Mouse (Mus musculus) liver, embryonic 11.5 days (tissue): Measurements from ENCODE around the gene Zbed5. TPM values are rescaled to one million over a fixed set of nuclear protein-coding genes. Genes with fewer than 3 reads are reported as not detected.
"Not testable (repeated sequence)": the region's sequence is repeated elsewhere in the genome, so short reads cannot be mapped to it uniquely, and the experiment has no call there.

Source experiments
- ATAC-seq: fragments of 200-750 bp; cut with Nextera tagmentation; replicated peaks from 2 replicates; pipeline ENCODE4 v1.8.0; 2017; ENCODE audit warnings: moderate number of reproducible peaks, mild to moderate bottlenecking, moderate TSS enrichment, moderate library complexity; ENCODE audit not compliant: low FRiP score
- DNase-seq: peaks from one replicate; pipeline ENCODE4 v3.0.0-alpha.2; 2017; ENCODE audit warnings: low spot score
- H3K27ac ChIP-seq: fragments of 300-500 bp; sonication (generic); 2 replicates; pipeline ENCODE4 v1.5.1; 2014; ENCODE audit warnings: mild to moderate bottlenecking, low read depth, low read length, control low read depth
- H3K27me3 ChIP-seq: fragments of 300-500 bp; sonication (generic); replicated peaks from 2 replicates; pipeline ENCODE4 v1.6.1; 2014; ENCODE audit warnings: low read length, mixed read lengths; ENCODE audit not compliant: control insufficient read depth, insufficient read depth
- H3K36me3 ChIP-seq: fragments of 300-500 bp; sonication (generic); 2 replicates; pipeline ENCODE4 v1.6.1; 2014; ENCODE audit warnings: mild to moderate bottlenecking, low read length, moderate library complexity, mixed read lengths; ENCODE audit not compliant: control insufficient read depth, insufficient read depth
- H3K4me1 ChIP-seq: fragments of 300-500 bp; sonication (generic); replicated peaks from 2 replicates; pipeline ENCODE4 v1.6.1; 2014; ENCODE audit warnings: low read length, mixed read lengths; ENCODE audit not compliant: control insufficient read depth, insufficient read depth
- H3K4me2 ChIP-seq: fragments of 300-500 bp; sonication (generic); 2 replicates; pipeline ENCODE4 v1.6.1; 2014; ENCODE audit warnings: mild to moderate bottlenecking, control low read depth, moderate library complexity
- H3K4me3 ChIP-seq: fragments of 300-500 bp; sonication (generic); 2 replicates; pipeline ENCODE4 v1.5.1; 2014; ENCODE audit warnings: low read depth, low read length, control low read depth
- H3K9ac ChIP-seq: fragments of 300-500 bp; sonication (generic); 2 replicates; pipeline ENCODE4 v1.6.1; 2014; ENCODE audit warnings: low read depth, low read length, control low read depth
- H3K9me3 ChIP-seq: fragments of 300-500 bp; sonication (generic); 2 replicates; pipeline ENCODE4 v1.6.1; 2016; ENCODE audit warnings: low read length, inconsistent platforms, mixed read lengths; ENCODE audit not compliant: control insufficient read depth
- WGBS: fragments of 180-500 bp; shearing (Covaris S2); extraction: QIAGEN DNeasy Blood & Tissue Kit; methylation state at CpG from one replicate; pipeline ENCODE4 v1.1.7; 2014; 5-methylcytosine and 5-hydroxymethylcytosine counted together
- polyA plus RNA-seq: library from polyadenylated mRNA; unstranded; fragments of >200 nt; fragmentation: Nextera tagmentation; extraction: Ambion mirVana; gene quantifications from 2 replicates; pipeline ENCODE4 v1.2.1, GENCODE M21; 2014

The Zbed5 gene
- polyA plus RNA-seq, 1 experiment from 2014 or later = 3.8 TPM

- ATAC-seq (no peak), DNase-seq (no peak)
- Histone ChIP-seq H3K36me3 (no peaks in the 10 kb centered on the region), H3K27me3 (no peaks in the 10 kb centered on the region), H3K9ac (no peak overlapping the region), H3K4me3 (no peak overlapping the region), H3K9me3 (no peaks in the 10 kb centered on the region), H3K4me2 (no peak overlapping the region), H3K4me1 (no peaks in the 10 kb centered on the region), H3K27ac (no peak overlapping the region)
- WGBS = 61% methylated on average over 4 of the region's 4 CpGs
These were observed 41.4 kb downstream of the Zbed5 start for GRCm38 (mm10) chr5:129936941-129937340.

GRCm38 (mm10) chr5:129940281-129940680 lies 44.8 kb downstream of the Zbed5 start:
- no peak for DNase-seq
- Histone ChIP-seq H3K4me1 (peaks cover 6% of the 10 kb centered on the region), H3K36me3 (0 out of 2 replicates have a peak, but pooled peaks cover under 1% of the 10 kb centered on the region), H3K27me3 (no peaks in the 10 kb centered on the region), H3K4me2 (peak overlapping the region; percentile 66), H3K9ac (no peak overlapping the region), H3K4me3 (no peak overlapping the region), H3K9me3 (no peaks in the 10 kb centered on the region), H3K27ac (no peak overlapping the region)
- ATAC-seq = no peak
- WGBS = 55% methylated on average over 2 of the region's 2 CpGs

GRCm38 (mm10) chr5:129940736-129941494 lies 45.4 kb downstream of the Zbed5 start:
- Histone ChIP-seq H3K27ac (peak overlapping the region; percentile 37; the same call in 1 of the 2 replicates), H3K4me3 (peak overlapping the region; percentile 94), H3K4me1 (peaks cover 6% of the 10 kb centered on the region), H3K4me2 (peak overlapping the region; percentile 66), H3K9me3 (no peaks in the 10 kb centered on the region), H3K36me3 (0 out of 2 replicates have a peak, but pooled peaks cover 2% of the 10 kb centered on the region), H3K27me3 (no peaks in the 10 kb centered on the region), H3K9ac (peak overlapping the region; percentile 57; the same call in 1 of the 2 replicates)
- WGBS = 4% methylated on average over 9 of the region's 9 CpGs
- ATAC-seq (peak; percentile 49), DNase-seq (no peak)

- Histone ChIP-seq H3K4me3 (peak within 1 kb of the TSS; percentile 94), H3K4me1 (peaks cover 6% of the 10 kb centered on the region), H3K27ac (peak within 1 kb of the TSS; percentile 77), H3K4me2 (peak within 1 kb of the TSS; percentile 79), H3K27me3 (no peaks in the 10 kb centered on the region), H3K36me3 (0 out of 2 replicates have a peak, but pooled peaks cover 2% of the 10 kb centered on the region), H3K9me3 (no peaks in the 10 kb centered on the region), H3K9ac (peak within 1 kb of the TSS; percentile 84)
- peak; percentile 96 for ATAC-seq
- peak; percentile 99 for DNase-seq
- under 1% methylated on average over 58 of the region's 59 CpGs for WGBS
These were observed 46.0 kb downstream of the Zbed5 start, which contains the start of gene Vkorc1l1 for GRCm38 (mm10) chr5:129941495-129942045. TSS of gene Vkorc1l1 (plus strand) at chr5:129941970.

- DNase-seq (peak; percentile 61), ATAC-seq (peak; percentile 38)
- not testable (repeated sequence) for H3K9me3 ChIP-seq, H3K4me1 ChIP-seq, H3K36me3 ChIP-seq, H3K27me3 ChIP-seq
- peak overlapping the region; percentile 79 for H3K4me2 ChIP-seq
- H3K4me3 ChIP-seq = peak overlapping the region; percentile 94
- H3K27ac ChIP-seq = peak overlapping the region; percentile 77
- WGBS = under 1% methylated on average over 50 of the region's 82 CpGs
- H3K9ac ChIP-seq = peak overlapping the region; percentile 84
These were observed 46.8 kb downstream of the Zbed5 start for GRCm38 (mm10) chr5:129942073-129942939.

- Histone ChIP-seq H3K36me3 (0 out of 2 replicates have a peak, but pooled peaks cover 2% of the 10 kb centered on the region), H3K27ac (no peak overlapping the region), H3K27me3 (no peaks in the 10 kb centered on the region), H3K4me1 (peaks cover 10% of the 10 kb centered on the region), H3K4me3 (peak overlapping the region; percentile 5; the same call in 1 of the 2 replicates), H3K9me3 (no peaks in the 10 kb centered on the region), H3K4me2 (peak overlapping the region; percentile 79), H3K9ac (0 out of 2 replicates have a peak overlapping the region, but pooled peaks have one; percentile 2)
- DNase-seq (no peak), ATAC-seq (no peak)
- WGBS = 40% methylated on average over 1 of the region's 1 CpGs
These were observed 47.9 kb downstream of the Zbed5 start for GRCm38 (mm10) chr5:129943402-129943801.

- peaks cover 10% of the 10 kb centered on the region for H3K4me1 ChIP-seq
- DNase-seq (no peak), ATAC-seq (no peak)
- no peaks in the 10 kb centered on the region for H3K27me3 ChIP-seq
- no peak overlapping the region for H3K4me3 ChIP-seq
- no peaks in the 10 kb centered on the region for H3K9me3 ChIP-seq
- H3K9ac ChIP-seq = no peak overlapping the region
- H3K36me3 ChIP-seq = 0 out of 2 replicates have a peak, but pooled peaks cover 2% of the 10 kb centered on the region
- H3K4me2 ChIP-seq = no peak overlapping the region
- no peak overlapping the region for H3K27ac ChIP-seq
- 86% methylated on average over 2 of the region's 2 CpGs for WGBS
These were observed 52.1 kb downstream of the Zbed5 start for GRCm38 (mm10) chr5:129947528-129948033.

- no peak for ATAC-seq
- H3K27ac ChIP-seq = no peak overlapping the region
- peaks cover 18% of the 10 kb centered on the region for H3K4me1 ChIP-seq
These were observed 56.6 kb downstream of the Zbed5 start for GRCm38 (mm10) chr5:129952143-129952542.

More at GRCm38 (mm10) chr5:129952143-129952542, 56.6 kb downstream of the Zbed5 start:
- Histone ChIP-seq H3K9me3 (no peaks in the 10 kb centered on the region), H3K4me3 (no peak overlapping the region), H3K36me3 (no peaks in the 10 kb centered on the region), H3K9ac (no peak overlapping the region), H3K4me2 (no peak overlapping the region), H3K27me3 (no peaks in the 10 kb centered on the region)
- no peak for DNase-seq
- 68% methylated on average over 4 of the region's 4 CpGs for WGBS
